Mouse (Mus musculus) MEL (cell line): ENCODE measurements at regions not wholly inside any gene's neighbourhood (a gene's known extent, or its start where the extent isn't known, plus 50 kb on each side); places are given as distances from the start of the nearest gene placed in this dataset.

ENCODE experiments used
- HCFC1 ChIP-seq: IDR thresholded peaks from 2 replicates; pipeline ENCODE4 v1.6.1; 2012; ENCODE audit warnings: low read depth, mild to moderate bottlenecking, inconsistent platforms, low read length, improper control_type of control experiment, moderate library complexity
- POLR2A ChIP-seq, 2 experiments: IDR thresholded peaks; 2 replicates each; pipeline ENCODE4 v1.6.1; 2011 to 2012; ENCODE audit warnings: low read length in 2 of 2, mild to moderate bottlenecking in 2 of 2, control low read depth in 1 of 2, improper control_type of control experiment in 1 of 2, low read depth in 1 of 2, moderate library complexity in 1 of 2; ENCODE audit not compliant: control insufficient read depth in 1 of 2, insufficient read depth in 1 of 2, poor library complexity in 1 of 2
- POLR2AphosphoS2 ChIP-seq: IDR thresholded peaks from 2 replicates; pipeline ENCODE4 v1.6.1; 2011; ENCODE audit warnings: low read length, improper control_type of control experiment
- ZNF384 ChIP-seq: IDR thresholded peaks from 2 replicates; pipeline ENCODE4 v1.6.1; 2012; ENCODE audit warnings: low read depth, mild to moderate bottlenecking, inconsistent platforms, low read length, improper control_type of control experiment

DNA sequence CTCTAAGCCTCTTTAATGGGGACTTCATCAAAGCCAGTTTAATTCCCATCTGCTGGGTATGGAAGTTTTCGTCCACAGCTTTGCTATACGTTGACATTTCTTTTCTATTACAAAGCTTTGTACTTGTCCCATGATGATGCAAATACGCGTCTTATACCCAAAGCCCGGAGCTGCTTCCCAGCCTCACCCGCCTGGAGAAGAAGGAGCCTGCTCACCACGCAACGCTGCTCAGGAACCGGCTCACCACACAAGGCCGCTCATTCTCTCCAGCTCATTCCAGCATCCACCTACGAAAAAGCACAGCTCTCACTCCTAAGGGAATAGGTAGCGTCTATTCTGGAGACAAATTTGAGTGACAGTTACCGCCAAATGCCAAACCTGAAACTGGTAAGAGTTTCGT is 264.8 kb upstream of the Pkdcc start:
- TF ChIP-seq ZNF384 (no peak), HCFC1 (no peak), POLR2A (IDR thresholded peaks at IDR 0.05; ENCODE audit: control insufficient read depth in 1 of 2, insufficient read depth in 1 of 2, low read depth in 1 of 2, low read length in 2 of 2, poor library complexity in 1 of 2) (no peak), POLR2AphosphoS2 (no peak)
